Mouse (Mus musculus): ENCODE data around the gene Samd1. TPM values are rescaled to one million over a fixed set of nuclear protein-coding genes. Genes with fewer than 3 reads are reported as not detected.

The Samd1 gene
- total RNA-seq (2014; rRNA removed) (4.0 and 7.2 TPM in 2 replicates), polyA plus RNA-seq (2012; rRNA removed) (11.9 and 12.2 TPM in 2 replicates)

DNA sequence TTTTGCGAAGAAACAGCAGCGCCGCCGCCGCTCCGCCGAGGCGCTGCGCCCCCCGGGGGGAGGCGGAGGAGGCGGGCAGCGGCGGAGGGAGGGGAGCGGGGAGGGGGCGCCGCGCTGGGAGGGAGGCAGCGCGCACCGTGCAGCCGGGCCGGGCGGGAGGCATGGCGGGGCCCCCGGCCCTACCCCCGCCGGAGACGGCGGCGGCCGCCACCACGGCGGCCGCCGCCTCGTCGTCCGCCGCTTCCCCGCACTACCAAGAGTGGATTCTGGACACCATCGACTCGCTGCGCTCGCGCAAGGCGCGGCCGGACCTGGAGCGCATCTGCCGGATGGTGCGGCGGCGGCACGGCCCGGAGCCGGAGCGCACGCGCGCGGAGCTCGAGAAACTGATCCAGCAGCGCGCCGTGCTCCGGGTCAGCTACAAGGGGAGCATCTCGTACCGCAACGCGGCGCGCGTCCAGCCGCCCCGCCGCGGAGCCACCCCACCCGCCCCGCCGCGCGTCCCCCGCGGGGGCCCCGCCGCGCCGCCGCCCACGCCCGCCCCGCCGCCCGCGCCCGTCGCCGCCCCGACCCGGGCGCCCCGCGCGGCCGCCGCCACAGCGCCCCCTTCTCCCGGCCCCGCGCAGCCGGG, at the start of gene Samd1:
TSS of gene Samd1 (plus strand) at position 162 of the 631 bp plus-strand sequence.
- Histone ChIP-seq H3K79me2 (ENCODE audit: control insufficient read depth, insufficient read depth, low read length) (no peaks in the 10 kb centered on the region), H3K4me1 (ENCODE audit: control insufficient read depth, insufficient read depth, low read length) (peaks cover 12% of the 10 kb centered on the region), H3K27ac (replicated peaks; ENCODE audit: insufficient read depth, low read depth, low read length) (peak within 1 kb of the TSS; percentile 84), H3K9ac (ENCODE audit: low read depth, low read length) (peak within 1 kb of the TSS; percentile 99), H3K4me3 (ENCODE audit: insufficient read depth, low read depth, low read length) (peak within 1 kb of the TSS; percentile 91), H3K36me3 (ENCODE audit: control insufficient read depth, insufficient read depth, low read length) (no peaks in the 10 kb centered on the region; the same call in 1 of the 2 replicates), H3K27me3 (ENCODE audit: control insufficient read depth, insufficient read depth, low read length) (no peaks in the 10 kb centered on the region)
- DNase-seq (ENCODE audit: extremely low read depth, low read depth, low spot score), result no peak
- TF ChIP-seq CTCF (IDR thresholded peaks at IDR 0.05; ENCODE audit: low read depth, low read length), result no peak
- 17% methylated on average over 101 of the region's 112 CpGs for WGBS

DNA sequence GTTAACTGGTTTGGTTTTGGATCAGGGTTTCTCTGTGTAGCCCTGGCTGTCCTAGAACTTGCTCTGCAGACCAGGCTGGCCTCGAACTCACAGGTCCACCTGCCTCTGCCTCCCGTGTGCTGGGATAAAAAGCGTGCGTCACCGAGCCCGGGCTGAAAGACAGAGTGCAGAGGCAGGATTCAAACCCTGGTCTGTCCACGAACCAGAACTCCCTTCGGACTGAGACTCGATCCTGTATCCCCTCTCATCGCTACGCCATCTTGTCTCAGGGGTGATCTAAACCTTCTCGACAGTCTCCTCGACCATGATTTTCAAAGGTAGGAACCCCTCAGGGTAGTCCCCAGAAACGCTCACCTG, 42.7 kb upstream of the Samd1 start:
- Histone ChIP-seq H3K4me3 (ENCODE audit: insufficient read depth, low read depth, low read length) (peak overlapping the region; percentile 58), H3K27ac (replicated peaks; ENCODE audit: insufficient read depth, low read depth, low read length) (peak overlapping the region; percentile 89), H3K4me1 (ENCODE audit: control insufficient read depth, insufficient read depth, low read length) (0 out of 2 replicates have a peak, but pooled peaks cover 1% of the 10 kb centered on the region), H3K36me3 (ENCODE audit: control insufficient read depth, insufficient read depth, low read length) (no peaks in the 10 kb centered on the region), H3K79me2 (ENCODE audit: control insufficient read depth, insufficient read depth, low read length) (no peaks in the 10 kb centered on the region), H3K27me3 (ENCODE audit: control insufficient read depth, insufficient read depth, low read length) (no peaks in the 10 kb centered on the region), H3K9ac (ENCODE audit: low read depth, low read length) (peak overlapping the region; percentile 75)
- TF ChIP-seq POLR2A (IDR thresholded peaks at IDR 0.05; ENCODE audit: extremely low read depth, insufficient read depth, low read length) (no peak), CTCF (IDR thresholded peaks at IDR 0.05; ENCODE audit: low read depth, low read length) (no peak)
- DNase-seq (ENCODE audit: extremely low read depth, low read depth, low spot score), result no peak
- under 1% methylated on average over 14 of the region's 14 CpGs for WGBS

DNA sequence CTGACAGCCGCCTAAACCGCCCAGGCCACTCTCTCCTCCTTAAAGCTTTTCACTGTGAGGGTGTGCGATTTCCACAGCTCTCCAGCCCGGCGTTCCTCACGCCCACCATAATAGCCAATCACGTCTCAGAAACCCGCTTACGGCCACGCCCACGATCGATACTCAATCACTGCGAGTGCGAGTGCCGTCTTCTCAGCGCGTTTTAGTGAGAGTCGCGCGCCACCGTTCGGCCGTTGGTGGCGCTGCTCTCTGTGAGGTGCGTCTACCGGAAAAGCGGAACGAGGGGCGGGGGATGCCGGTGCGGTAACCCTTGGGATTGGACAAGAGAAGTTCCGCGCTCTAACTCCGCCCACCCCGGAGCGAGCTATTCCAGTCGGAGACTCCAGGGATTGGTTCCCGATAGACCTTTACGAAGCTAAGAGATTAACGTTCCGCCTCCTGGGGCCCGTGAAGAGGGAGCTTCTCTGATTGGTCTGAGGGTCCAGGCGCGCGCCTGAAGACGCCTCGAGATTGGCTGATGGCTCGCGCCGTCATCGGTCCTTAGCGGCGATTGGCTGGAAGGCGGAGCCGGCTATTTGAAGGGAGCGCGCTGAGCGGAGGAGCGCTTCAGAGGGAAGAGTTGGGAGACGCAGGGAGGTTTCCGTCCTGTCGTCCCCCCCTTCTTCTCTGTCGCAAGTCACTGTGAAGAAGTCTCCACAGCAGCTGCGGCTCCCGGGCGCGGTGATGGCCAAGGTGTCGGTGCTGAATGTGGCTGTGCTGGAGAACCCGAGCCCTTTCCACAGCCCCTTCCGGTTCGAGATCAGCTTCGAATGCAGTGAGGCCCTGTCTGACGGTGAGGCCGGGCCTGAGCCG, 42.1 kb upstream of the Samd1 start, which contains the start of the genes Gm10644 and Asf1b:
TSS of gene Gm10644 (minus strand) at position 100 of the 852 bp plus-strand sequence.
TSS of gene Asf1b (plus strand) at position 402 of the 852 bp plus-strand sequence.
- H3K27ac ChIP-seq (replicated peaks; ENCODE audit: insufficient read depth, low read depth, low read length), result peak within 1 kb of the TSS; percentile 89
- peak within 1 kb of the TSS; percentile 75 for H3K4me3 ChIP-seq (ENCODE audit: insufficient read depth, low read depth, low read length)
- H3K27me3 ChIP-seq (ENCODE audit: control insufficient read depth, insufficient read depth, low read length), result no peaks in the 10 kb centered on the region
- H3K4me1 ChIP-seq (ENCODE audit: control insufficient read depth, insufficient read depth, low read length), result 0 out of 2 replicates have a peak, but pooled peaks cover 1% of the 10 kb centered on the region
- peak; percentile 64; the same call in 1 of the 2 replicates for TF ChIP-seq POLR2A (IDR thresholded peaks at IDR 0.05; ENCODE audit: extremely low read depth, insufficient read depth, low read length)
- peak; percentile 86 for TF ChIP-seq CTCF (IDR thresholded peaks at IDR 0.05; ENCODE audit: low read depth, low read length)
- H3K79me2 ChIP-seq (ENCODE audit: control insufficient read depth, insufficient read depth, low read length), result no peaks in the 10 kb centered on the region
- WGBS, result under 1% methylated on average over 75 of the region's 75 CpGs
- H3K9ac ChIP-seq (ENCODE audit: low read depth, low read length), result peak within 1 kb of the TSS; percentile 75
- no peaks in the 10 kb centered on the region for H3K36me3 ChIP-seq (ENCODE audit: control insufficient read depth, insufficient read depth, low read length)
- DNase-seq (ENCODE audit: extremely low read depth, low read depth, low spot score), result peak; percentile 99

DNA sequence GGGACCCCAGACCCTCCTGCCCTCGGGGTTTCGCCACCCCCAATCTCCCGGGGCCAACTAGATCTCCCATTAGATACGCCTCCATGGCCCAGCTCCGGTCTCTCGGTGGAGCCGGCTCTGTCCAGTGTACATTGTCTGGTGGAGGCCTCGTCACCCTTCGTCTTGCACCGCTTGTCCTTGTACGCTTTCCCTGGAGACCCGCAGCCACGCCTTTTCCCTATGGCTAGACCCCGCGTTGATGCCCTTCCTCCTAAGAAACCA, 41.6 kb upstream of the Samd1 start:
- 1% methylated on average over 15 of the region's 15 CpGs for WGBS
- no peak for DNase-seq (ENCODE audit: extremely low read depth, low read depth, low spot score)
- Histone ChIP-seq H3K79me2 (ENCODE audit: control insufficient read depth, insufficient read depth, low read length) (no peaks in the 10 kb centered on the region), H3K4me3 (ENCODE audit: insufficient read depth, low read depth, low read length) (peak overlapping the region; percentile 75), H3K27me3 (ENCODE audit: control insufficient read depth, insufficient read depth, low read length) (no peaks in the 10 kb centered on the region), H3K9ac (ENCODE audit: low read depth, low read length) (peak overlapping the region; percentile 3; the same call in 1 of the 2 replicates), H3K27ac (replicated peaks; ENCODE audit: insufficient read depth, low read depth, low read length) (no peak overlapping the region), H3K4me1 (ENCODE audit: control insufficient read depth, insufficient read depth, low read length) (0 out of 2 replicates have a peak, but pooled peaks cover 1% of the 10 kb centered on the region), H3K36me3 (ENCODE audit: control insufficient read depth, insufficient read depth, low read length) (no peaks in the 10 kb centered on the region)
- TF ChIP-seq CTCF (IDR thresholded peaks at IDR 0.05; ENCODE audit: low read depth, low read length), result no peak

DNA sequence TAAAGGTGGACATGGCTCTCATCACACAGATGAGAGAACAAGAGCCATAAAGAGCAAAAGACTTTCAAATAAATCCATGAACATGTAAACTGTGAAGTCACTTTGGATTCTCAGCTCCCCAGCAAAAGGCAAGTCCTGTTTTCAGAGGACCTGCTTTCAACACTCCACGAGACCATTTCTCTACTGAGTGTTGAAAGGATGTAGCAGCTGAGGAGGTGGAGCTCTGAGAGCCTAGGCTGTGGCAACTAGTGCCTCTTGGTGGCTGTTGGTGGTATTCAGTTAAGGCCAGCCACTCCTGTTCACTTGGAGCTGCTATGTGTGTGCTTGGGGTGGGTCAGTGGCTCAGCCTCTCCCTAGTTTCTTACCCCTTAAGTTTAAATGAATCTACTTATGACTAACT, 40.7 kb upstream of the Samd1 start:
- TF ChIP-seq POLR2A (IDR thresholded peaks at IDR 0.05; ENCODE audit: extremely low read depth, insufficient read depth, low read length) (no peak), CTCF (IDR thresholded peaks at IDR 0.05; ENCODE audit: low read depth, low read length) (no peak)
- no peak overlapping the region for H3K4me3 ChIP-seq (ENCODE audit: insufficient read depth, low read depth, low read length)
- no peaks in the 10 kb centered on the region for H3K36me3 ChIP-seq (ENCODE audit: control insufficient read depth, insufficient read depth, low read length)
- no peak for DNase-seq (ENCODE audit: extremely low read depth, low read depth, low spot score)
- H3K79me2 ChIP-seq (ENCODE audit: control insufficient read depth, insufficient read depth, low read length), result no peaks in the 10 kb centered on the region
- 0 out of 2 replicates have a peak, but pooled peaks cover 1% of the 10 kb centered on the region for H3K4me1 ChIP-seq (ENCODE audit: control insufficient read depth, insufficient read depth, low read length)
- no peaks in the 10 kb centered on the region for H3K27me3 ChIP-seq (ENCODE audit: control insufficient read depth, insufficient read depth, low read length)
- no peak overlapping the region for H3K27ac ChIP-seq (replicated peaks; ENCODE audit: insufficient read depth, low read depth, low read length)
- H3K9ac ChIP-seq (ENCODE audit: low read depth, low read length), result no peak overlapping the region
- WGBS, result 44% methylated on average over 1 of the region's 1 CpGs

All from liver, adult 2 months (tissue).